Mouse (Mus musculus) lung, postnatal 0 days (tissue): ENCODE results near the gene Serpina1f.

Experiments used
- CTCF ChIP-seq: IDR thresholded peaks from 2 replicates; pipeline ENCODE4 v1.5.1; 2016; ENCODE audit warnings: antibody characterized with exemption, mild to moderate bottlenecking
- EP300 ChIP-seq: IDR thresholded peaks from 2 replicates; pipeline ENCODE4 v1.6.1; 2016; ENCODE audit warnings: antibody characterized with exemption, mild to moderate bottlenecking, control low read depth

DNA sequence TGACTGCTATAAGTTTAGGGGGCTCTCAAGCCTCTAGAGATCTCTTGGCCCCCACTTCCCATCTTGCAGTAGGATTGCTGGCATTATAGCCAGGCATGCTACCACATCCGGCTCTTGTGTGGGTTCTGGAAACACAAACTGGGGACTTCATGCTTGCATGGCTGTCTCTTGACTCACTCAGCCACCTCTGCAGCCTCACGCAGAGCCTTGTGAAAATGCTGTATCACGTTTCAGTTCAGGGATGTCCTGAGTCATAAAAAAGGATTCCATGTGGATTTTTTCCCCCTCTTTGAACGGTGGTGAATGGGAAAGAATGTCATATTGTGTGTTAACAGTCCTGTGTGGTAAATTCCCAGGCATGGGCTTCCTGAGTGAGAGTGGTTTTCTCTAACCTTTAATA lies 11.6 kb downstream of the Serpina1f start:
- TF ChIP-seq CTCF (no peak), EP300 (no peak)
